Mouse (Mus musculus): Measurements from ENCODE around the gene Zfp940. TPM values are rescaled to one million over a fixed set of nuclear protein-coding genes. Genes with fewer than 3 reads are reported as not detected.
A peak's percentile ranks its signal among the peaks of the same experiment; 100 is the strongest.

Gene Zfp940
- polyA plus RNA-seq, 1 experiment from 2014 or later: 8.7 TPM

DNA sequence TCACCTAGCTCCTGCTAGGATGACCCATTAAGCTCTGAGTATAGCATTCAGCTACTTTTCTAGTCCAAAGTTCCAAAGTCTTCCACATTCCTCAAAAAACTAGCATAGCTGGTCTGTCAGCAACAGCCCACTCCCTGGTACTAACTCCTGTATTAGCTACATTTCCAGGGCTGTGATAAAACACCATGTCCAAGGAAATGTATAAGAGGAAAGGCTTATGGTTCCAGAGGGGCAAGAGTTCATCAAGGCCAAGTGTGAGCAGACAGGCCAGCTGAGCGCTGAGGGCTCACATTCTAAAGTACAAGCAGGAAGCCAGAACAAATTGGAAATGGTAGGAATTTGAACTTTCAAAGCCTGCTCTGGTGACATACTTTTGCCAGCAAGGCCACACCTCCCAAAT, 11.4 kb downstream of the Zfp940 start:
- 89% methylated on average over 1 of the region's 1 CpGs for WGBS
- DNase-seq (ENCODE audit: low spot score): no peak
- Histone ChIP-seq H3K27ac (no peak overlapping the region), H3K4me3 (no peak overlapping the region), H3K27me3 (ENCODE audit: insufficient read depth, poor library complexity, severe bottlenecking) (no peaks in the 10 kb centered on the region), H3K9me3 (no peaks in the 10 kb centered on the region), H3K36me3 (peaks cover 46% of the 10 kb centered on the region), H3K4me1 (replicated peaks) (no peaks in the 10 kb centered on the region)

DNA sequence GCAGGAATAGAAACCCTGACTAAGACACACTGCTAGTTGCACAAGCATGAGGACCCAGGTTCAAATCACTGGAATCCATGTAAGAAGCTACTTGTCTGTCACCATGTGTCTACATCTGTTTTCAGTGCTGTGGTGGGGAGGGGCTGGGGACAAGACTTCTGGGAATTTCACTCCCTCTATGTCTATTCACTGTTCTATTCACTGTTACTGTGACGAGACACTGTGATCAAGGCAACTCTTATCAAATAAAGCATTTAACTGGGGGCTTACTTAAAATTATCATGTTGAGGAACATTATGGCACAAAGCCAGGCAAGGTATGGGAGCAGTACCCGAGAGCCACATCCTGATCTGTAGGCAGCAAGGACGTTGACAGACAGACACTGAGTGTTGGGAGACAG, 14.2 kb downstream of the Zfp940 start:
- DNase-seq (ENCODE audit: low spot score): no peak
- WGBS: 86% methylated on average over 3 of the region's 3 CpGs
- H3K4me3 ChIP-seq: no peak overlapping the region
- H3K36me3 ChIP-seq: peaks cover 17% of the 10 kb centered on the region
- H3K27ac ChIP-seq: no peak overlapping the region
- no peaks in the 10 kb centered on the region for H3K27me3 ChIP-seq (ENCODE audit: insufficient read depth, poor library complexity, severe bottlenecking)
- no peaks in the 10 kb centered on the region for H3K4me1 ChIP-seq (replicated peaks)
- H3K9me3 ChIP-seq: no peaks in the 10 kb centered on the region

DNA sequence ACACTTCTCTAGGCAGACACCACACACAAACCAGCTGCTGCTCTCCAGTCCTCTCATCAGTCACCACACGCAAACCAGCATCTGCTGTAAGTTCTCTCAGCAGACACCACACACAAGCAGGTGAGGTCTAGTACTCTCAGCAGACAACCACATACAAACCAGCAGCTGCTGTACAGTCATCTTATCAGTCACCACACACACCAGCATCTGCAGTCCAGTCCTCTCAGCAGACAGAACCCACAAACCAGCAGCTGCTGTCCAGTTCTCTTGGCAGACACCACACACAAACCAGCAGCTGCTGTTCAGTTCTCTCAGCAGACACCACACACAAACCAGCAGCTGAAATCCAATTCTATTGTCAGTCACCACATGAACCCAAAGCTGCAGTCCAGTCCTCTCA, 16.7 kb downstream of the Zfp940 start:
- no peaks in the 10 kb centered on the region for H3K9me3 ChIP-seq
- H3K27ac ChIP-seq: no peak overlapping the region
- peaks cover 23% of the 10 kb centered on the region for H3K36me3 ChIP-seq
- WGBS: 86% methylated on average over 1 of the region's 1 CpGs
- H3K4me1 ChIP-seq (replicated peaks): no peaks in the 10 kb centered on the region
- no peak overlapping the region for H3K4me3 ChIP-seq
- no peaks in the 10 kb centered on the region for H3K27me3 ChIP-seq (ENCODE audit: insufficient read depth, poor library complexity, severe bottlenecking)
- no peak for DNase-seq (ENCODE audit: low spot score)

DNA sequence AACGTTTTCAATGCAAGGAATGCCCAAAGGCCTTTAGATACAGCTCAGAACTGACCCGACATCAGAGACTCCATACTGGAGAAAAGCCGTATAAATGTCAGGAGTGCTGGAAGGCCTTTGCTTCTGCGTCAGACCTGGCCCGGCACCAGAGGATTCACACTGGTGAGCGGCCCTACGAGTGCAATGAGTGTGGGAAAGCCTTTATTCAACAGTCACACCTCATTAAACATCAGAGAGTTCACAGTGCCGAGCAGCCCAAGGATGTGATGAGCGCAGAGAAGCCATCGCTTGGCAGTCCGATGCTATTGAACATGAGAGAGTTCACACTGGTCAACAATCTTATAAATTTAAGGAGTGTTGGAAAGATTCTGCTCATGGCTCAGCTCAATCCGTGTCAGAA, 23.7 kb downstream of the Zfp940 start:
- Histone ChIP-seq H3K36me3 (peaks cover 87% of the 10 kb centered on the region), H3K4me3 (no peak overlapping the region), H3K27ac (no peak overlapping the region), H3K27me3 (ENCODE audit: insufficient read depth, poor library complexity, severe bottlenecking) (no peaks in the 10 kb centered on the region), H3K9me3 (peaks cover 7% of the 10 kb centered on the region; the same call in 1 of the 2 replicates), H3K4me1 (replicated peaks) (no peaks in the 10 kb centered on the region)
- 88% methylated on average over 12 of the region's 12 CpGs for WGBS
- DNase-seq (ENCODE audit: low spot score): no peak

DNA sequence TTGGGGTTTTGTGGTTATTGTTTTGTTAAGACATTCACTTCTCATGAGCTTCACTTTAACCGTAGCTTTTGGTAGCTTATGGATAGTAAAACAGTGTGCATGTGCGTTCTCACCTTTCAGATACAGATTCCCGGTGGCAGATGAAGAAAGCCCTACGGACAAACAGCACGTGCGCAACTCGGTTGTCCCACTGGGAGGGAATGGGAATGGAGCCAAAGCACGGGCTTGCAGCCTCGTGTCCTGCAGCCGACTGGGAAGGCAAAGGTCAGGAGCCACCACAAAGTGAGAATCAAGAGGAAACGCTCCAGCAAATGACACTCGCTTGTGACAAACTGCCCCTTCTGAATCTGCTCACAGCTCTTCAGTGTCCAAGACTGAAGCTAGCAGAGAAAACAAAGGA, 25.5 kb downstream of the Zfp940 start:
- 94% methylated on average over 12 of the region's 12 CpGs for WGBS
- DNase-seq (ENCODE audit: low spot score): no peak
- Histone ChIP-seq H3K27me3 (ENCODE audit: insufficient read depth, poor library complexity, severe bottlenecking) (no peaks in the 10 kb centered on the region), H3K36me3 (peaks cover 91% of the 10 kb centered on the region), H3K4me1 (replicated peaks) (no peaks in the 10 kb centered on the region), H3K27ac (no peak overlapping the region), H3K9me3 (peaks cover 7% of the 10 kb centered on the region; the same call in 1 of the 2 replicates), H3K4me3 (no peak overlapping the region)

DNA sequence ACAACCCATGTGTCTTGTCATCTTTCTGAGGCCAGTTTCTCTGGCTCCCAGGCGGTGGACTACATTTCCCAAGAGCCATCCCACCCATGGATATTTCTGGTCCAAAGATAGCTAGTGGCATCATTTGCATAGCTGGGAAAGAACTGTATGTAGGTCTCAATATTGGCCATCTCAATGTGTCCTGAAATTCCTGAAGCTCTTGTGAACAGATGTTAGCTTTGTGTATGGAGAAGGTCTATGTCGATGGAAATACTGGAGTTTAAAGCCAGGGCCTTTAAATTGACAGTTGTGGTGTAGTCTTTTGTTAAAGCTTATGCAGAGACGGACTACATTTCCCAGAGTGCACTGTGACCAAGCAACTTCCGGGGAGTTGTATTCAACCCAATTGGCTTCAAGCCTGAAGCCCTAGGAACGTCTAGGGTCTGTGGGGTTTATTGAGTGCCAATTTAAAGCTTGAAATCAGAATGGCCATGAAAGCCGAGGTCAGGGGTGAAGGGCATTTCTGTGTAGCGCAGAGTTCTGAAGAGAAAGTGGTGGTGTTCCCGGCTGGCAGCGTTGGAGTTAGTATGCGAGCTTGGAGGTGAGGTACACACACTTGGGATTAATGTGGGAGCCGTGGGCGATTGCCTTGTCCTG, 34.7 kb downstream of the Zfp940 start:
- peaks cover 40% of the 10 kb centered on the region for H3K4me1 ChIP-seq (replicated peaks)
- no peaks in the 10 kb centered on the region for H3K9me3 ChIP-seq
- WGBS: 4% methylated on average over 12 of the region's 12 CpGs
- DNase-seq (ENCODE audit: low spot score): peak; percentile 67
- H3K4me3 ChIP-seq: peak overlapping the region; percentile 65
- H3K36me3 ChIP-seq: peaks cover 28% of the 10 kb centered on the region
- no peaks in the 10 kb centered on the region for H3K27me3 ChIP-seq (ENCODE audit: insufficient read depth, poor library complexity, severe bottlenecking)
- peak overlapping the region; percentile 81 for H3K27ac ChIP-seq

DNA sequence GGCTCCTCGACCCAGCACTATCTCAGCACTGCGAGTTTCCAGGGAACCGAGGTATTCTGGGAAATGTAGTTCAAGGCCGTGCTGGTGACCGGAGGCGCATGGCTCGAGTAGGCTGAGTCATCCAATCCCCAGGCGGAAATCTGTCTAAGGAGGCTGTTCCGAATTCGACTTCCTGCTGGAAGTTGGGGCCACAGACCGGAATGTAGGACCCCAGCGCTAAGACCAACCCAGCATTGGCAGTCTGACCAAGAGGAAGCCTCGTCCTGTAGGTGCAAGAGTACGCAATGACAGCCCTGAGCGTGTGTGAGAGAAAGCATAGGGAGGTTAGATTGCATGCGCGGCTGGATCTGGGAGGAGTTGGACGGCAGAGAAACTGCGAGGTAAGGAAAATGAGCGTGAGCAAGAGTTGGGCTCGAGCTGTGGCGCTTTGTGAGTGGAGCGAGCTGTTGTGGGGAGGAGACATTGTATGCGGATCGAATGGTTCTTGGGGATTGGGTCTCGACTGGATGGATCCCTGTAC, 37.5 kb downstream of the Zfp940 start, which contains the start of gene Zfp790:
Gene Zfp790, plus strand, starts transcription at position 205 of the 520 bp plus-strand sequence.
- Histone ChIP-seq H3K4me1 (replicated peaks) (peaks cover 40% of the 10 kb centered on the region), H3K4me3 (peak within 1 kb of the TSS; percentile 77), H3K27ac (peak within 1 kb of the TSS; percentile 88), H3K36me3 (peaks cover 5% of the 10 kb centered on the region), H3K9me3 (no peaks in the 10 kb centered on the region; the same call in 1 of the 2 replicates), H3K27me3 (ENCODE audit: insufficient read depth, poor library complexity, severe bottlenecking) (no peaks in the 10 kb centered on the region)
- under 1% methylated on average over 26 of the region's 26 CpGs for WGBS
- DNase-seq (ENCODE audit: low spot score): peak; percentile 90

DNA sequence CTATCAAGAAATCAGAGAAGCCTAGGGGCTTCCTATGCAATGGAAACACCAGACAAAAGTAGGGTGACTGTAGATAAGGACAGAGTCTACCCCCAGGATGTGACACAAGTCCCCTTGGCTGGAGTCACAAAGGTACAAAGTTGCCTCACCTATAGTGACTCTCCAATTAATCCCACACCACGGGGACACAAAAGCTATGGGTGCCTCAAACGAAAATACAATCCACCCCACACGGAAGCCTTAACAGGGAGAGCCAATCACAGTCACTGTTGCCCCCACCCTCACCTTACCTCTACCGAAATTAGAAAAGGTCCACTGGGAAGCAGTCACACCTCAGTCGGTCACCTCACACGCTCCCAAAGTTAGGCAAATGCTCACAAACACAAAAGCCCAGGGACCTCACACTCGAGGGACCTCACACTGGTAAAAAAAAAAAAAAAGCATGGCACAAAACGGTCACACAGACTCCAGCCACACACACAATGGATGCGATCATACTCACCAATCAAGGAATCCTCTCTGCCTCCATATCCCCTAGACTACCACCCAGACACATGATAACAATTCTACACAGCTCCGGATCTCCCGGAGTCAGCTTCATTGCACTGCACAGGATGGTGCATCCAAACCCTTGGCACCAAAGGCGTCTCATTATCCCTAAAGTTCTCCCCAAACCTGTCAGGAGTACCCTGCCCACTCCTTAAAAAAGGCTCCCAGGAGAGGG, 38.2 kb downstream of the Zfp940 start:
- Histone ChIP-seq H3K4me3 (peak overlapping the region; percentile 77), H3K27ac (peak overlapping the region; percentile 88), H3K9me3 (peaks cover 4% of the 10 kb centered on the region; the same call in 1 of the 2 replicates), H3K27me3 (ENCODE audit: insufficient read depth, poor library complexity, severe bottlenecking) (no peaks in the 10 kb centered on the region), H3K36me3 (peaks cover 3% of the 10 kb centered on the region; the same call in 1 of the 2 replicates), H3K4me1 (replicated peaks) (peaks cover 40% of the 10 kb centered on the region)
- WGBS: 2% methylated on average over 12 of the region's 12 CpGs
- DNase-seq (ENCODE audit: low spot score): no peak

DNA sequence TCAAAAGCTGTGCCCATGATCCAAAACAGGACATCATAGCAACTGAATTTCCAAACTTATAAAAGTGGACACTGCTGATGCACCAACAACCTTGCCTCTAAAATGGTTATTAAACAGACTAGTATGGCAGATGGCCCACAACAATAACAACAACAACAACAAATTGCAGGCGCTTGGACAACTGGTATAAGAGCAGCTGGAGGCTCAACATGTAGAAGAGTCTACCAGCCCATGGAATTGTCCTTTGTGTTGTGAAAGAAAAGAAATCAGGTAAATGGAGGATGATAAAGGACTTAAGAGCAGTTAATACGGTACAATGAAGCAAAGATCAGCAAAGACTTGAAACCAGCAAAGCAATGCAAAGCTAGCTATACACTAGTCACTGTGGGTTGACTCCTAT, 39.1 kb downstream of the Zfp940 start:
- WGBS: 92% methylated on average over 2 of the region's 2 CpGs
- no peak for DNase-seq (ENCODE audit: low spot score)
- Histone ChIP-seq H3K27me3 (ENCODE audit: insufficient read depth, poor library complexity, severe bottlenecking) (no peaks in the 10 kb centered on the region), H3K9me3 (peaks cover 6% of the 10 kb centered on the region; the same call in 1 of the 2 replicates), H3K4me1 (replicated peaks) (peaks cover 38% of the 10 kb centered on the region), H3K4me3 (0 out of 2 replicates have a peak overlapping the region, but pooled peaks have one; percentile 77), H3K36me3 (peaks cover 3% of the 10 kb centered on the region; the same call in 1 of the 2 replicates), H3K27ac (no peak overlapping the region)

DNA sequence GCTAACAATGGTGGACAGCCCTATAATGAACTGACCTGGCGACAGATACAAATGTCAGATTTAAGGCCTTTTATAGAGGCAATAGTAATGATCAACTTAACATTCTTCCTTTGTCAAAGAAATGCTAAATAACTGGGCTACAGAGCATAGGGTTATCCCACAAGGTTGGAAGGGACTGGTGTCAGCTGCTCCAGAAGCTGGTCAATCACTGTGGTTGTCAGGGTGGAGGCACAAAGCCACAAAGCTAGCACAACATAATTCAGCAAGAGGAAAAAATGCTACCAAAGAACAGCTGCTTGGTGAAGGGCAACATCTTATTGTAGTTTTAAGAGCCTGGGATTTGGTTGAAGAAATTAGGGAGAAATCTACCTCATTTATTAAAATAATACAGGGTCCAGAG, 41.2 kb downstream of the Zfp940 start:
- DNase-seq (ENCODE audit: low spot score): no peak
- Histone ChIP-seq H3K9me3 (peaks cover 8% of the 10 kb centered on the region; the same call in 1 of the 2 replicates), H3K4me3 (no peak overlapping the region), H3K4me1 (replicated peaks) (peaks cover 23% of the 10 kb centered on the region), H3K27ac (no peak overlapping the region), H3K27me3 (ENCODE audit: insufficient read depth, poor library complexity, severe bottlenecking) (no peaks in the 10 kb centered on the region), H3K36me3 (peaks cover 3% of the 10 kb centered on the region; the same call in 1 of the 2 replicates)
- 92% methylated on average over 1 of the region's 1 CpGs for WGBS

DNA sequence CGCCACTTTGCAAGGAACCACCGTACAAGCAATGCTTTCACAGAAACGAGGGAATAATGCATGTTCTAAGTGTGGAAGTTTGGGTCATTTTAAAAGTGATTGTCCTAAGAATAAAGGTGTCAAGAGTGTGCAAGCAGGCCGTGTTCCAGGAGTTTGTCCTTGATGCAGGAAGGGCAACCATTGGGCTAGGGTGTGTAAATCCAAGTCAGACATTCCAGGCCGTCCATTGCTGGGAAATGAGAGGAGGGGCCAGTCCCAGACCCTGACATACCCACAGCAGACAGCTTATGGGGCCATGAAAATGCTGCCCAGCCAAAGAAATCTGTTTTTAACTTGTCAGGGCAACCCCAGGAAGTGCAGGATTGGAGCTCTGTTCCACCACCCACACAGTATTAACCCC, 46.4 kb downstream of the Zfp940 start:
- Histone ChIP-seq H3K4me3 (no peak overlapping the region), H3K9me3 (peaks cover 14% of the 10 kb centered on the region; the same call in 1 of the 2 replicates), H3K27me3 (ENCODE audit: insufficient read depth, poor library complexity, severe bottlenecking) (no peaks in the 10 kb centered on the region), H3K36me3 (peaks cover 3% of the 10 kb centered on the region; the same call in 1 of the 2 replicates), H3K27ac (no peak overlapping the region), H3K4me1 (replicated peaks) (no peaks in the 10 kb centered on the region)
- no peak for DNase-seq (ENCODE audit: low spot score)
- 86% methylated on average over 5 of the region's 5 CpGs for WGBS

DNA sequence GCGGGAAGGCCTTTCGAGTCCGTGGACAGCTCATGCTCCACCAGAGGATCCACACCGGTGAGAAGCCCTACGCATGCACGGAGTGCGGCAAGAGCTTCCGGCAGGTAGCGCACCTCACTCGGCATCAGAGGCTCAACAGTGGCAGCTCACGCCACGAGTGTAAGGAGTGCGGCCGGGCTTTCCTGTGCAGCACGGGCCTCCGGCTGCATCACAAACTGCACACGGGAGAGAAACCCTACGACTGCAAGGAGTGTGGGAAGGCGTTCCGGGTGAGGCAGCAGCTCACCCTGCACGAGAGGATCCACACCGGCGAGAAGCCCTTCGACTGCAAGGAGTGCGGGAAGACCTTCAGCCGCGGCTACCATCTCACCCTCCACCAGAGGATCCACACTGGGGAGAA, 60.6 kb downstream of the Zfp940 start:
- peak overlapping the region; percentile 11; the same call in 1 of the 2 replicates for H3K4me3 ChIP-seq
- no peak for DNase-seq (ENCODE audit: low spot score)
- no peaks in the 10 kb centered on the region for H3K4me1 ChIP-seq (replicated peaks)
- H3K27me3 ChIP-seq (ENCODE audit: insufficient read depth, poor library complexity, severe bottlenecking): peaks cover 32% of the 10 kb centered on the region
- peaks cover 66% of the 10 kb centered on the region for H3K36me3 ChIP-seq
- no peak overlapping the region for H3K27ac ChIP-seq
- WGBS: 25% methylated on average over 27 of the region's 27 CpGs
- peaks cover 22% of the 10 kb centered on the region for H3K9me3 ChIP-seq

DNA sequence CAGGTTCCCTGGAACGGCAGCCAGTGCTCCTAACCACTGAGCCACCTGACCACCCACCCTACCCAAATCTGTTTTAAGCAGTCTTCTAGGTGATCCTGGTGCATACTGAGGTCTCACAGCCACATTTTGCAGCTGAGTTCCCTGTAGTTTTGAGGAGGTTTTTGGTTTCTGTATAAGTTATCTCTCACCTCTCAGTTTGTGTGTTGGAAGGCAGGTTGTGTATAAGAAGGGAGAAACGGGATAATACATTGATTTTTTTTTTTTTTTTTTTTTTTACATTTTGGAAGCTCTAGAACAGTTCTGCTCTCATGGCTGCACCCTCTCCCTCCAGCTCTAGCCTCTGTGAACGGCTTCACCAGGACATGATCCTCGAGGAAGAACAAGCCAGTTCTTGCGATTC, 67.6 kb downstream of the Zfp940 start:
- H3K27me3 ChIP-seq (ENCODE audit: insufficient read depth, poor library complexity, severe bottlenecking): no peaks in the 10 kb centered on the region
- WGBS: 85% methylated on average over 5 of the region's 5 CpGs
- no peak for DNase-seq (ENCODE audit: low spot score)
- H3K4me1 ChIP-seq (replicated peaks): peaks cover 21% of the 10 kb centered on the region
- H3K4me3 ChIP-seq: peak overlapping the region; percentile 94
- no peak overlapping the region for H3K27ac ChIP-seq
- H3K9me3 ChIP-seq: peaks cover 4% of the 10 kb centered on the region; the same call in 1 of the 2 replicates
- peaks cover 40% of the 10 kb centered on the region for H3K36me3 ChIP-seq

All from hindbrain, embryonic 10.5 days (tissue).